Mouse (Mus musculus) layer of hippocampus, adult 9-11 months (tissue): ENCODE data around the gene Bpifa6.

Experiments used
- DNase-seq: peaks from one replicate; pipeline ENCODE4 v3.0.0; 2022

Bpifa6 gene

DNA sequence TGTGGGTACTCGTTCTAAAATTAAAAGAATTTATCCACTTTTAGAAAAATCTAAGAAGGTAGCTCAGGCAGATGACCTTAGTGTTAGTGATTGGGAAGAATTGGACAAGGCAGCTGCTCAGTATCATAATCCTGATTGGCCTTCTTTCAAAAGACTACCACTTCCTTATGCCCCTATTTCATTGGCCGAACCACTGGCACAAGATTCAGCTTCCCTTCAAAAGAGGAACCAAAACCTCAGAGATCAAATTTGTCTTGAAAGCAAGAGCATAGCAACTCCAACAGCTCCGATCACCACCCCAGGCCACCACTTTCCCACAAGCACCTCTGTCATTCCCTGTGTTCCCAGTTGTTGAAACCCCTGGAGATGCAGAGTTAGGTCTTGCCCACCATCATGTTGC is 70.0 kb downstream of the Bpifa6 start:
- no peak for DNase-seq
